In genomic region chr2:116045048-116045447, GRCm38 (mm10) we compare ENCODE assay signal across 15 mouse cellular contexts. TPM values are rescaled to one million over a fixed set of nuclear protein-coding genes. Genes with fewer than 3 reads are reported as not detected.
DNase-seq lines count a peak whose midpoint lies in the region; ATAC-seq lines count a peak whose summit lies in the region.
"Had no signal": no experiment of that assay in that cellular context is flagged by ENCODE, and none has a peak within 500 bp of the region (broad histone marks: within the 10 kb centered on the region; RNA-seq: fewer than 3 reads in every experiment).

No protein-coding gene starts in this region.

- H3K27me3 ChIP-seq in embryonic facial prominence, embryonic 14.5 days (replicated peaks; ENCODE audit: control insufficient read depth, insufficient read depth, low read length) = no peaks in the 10 kb centered on the region
- H3K27me3 ChIP-seq in embryonic facial prominence, embryonic 10.5 days (replicated peaks; ENCODE audit: low read depth, poor library complexity, severe bottlenecking) = no peaks in the 10 kb centered on the region
- no peaks in the 10 kb centered on the region for H3K27me3 ChIP-seq in kidney, embryonic 16.5 days (ENCODE audit: insufficient read depth, low read length)
- no peaks in the 10 kb centered on the region for H3K27me3 ChIP-seq in intestine, embryonic 16.5 days (replicated peaks; ENCODE audit: control insufficient read depth, insufficient read depth, low read length)
- H3K27me3 ChIP-seq: heart, embryonic 15.5 days; midbrain, embryonic 12.5 days had no signal

- H3K36me3 ChIP-seq in embryonic facial prominence, embryonic 14.5 days (ENCODE audit: control insufficient read depth, insufficient read depth, low read length) = peaks cover 9% of the 10 kb centered on the region
- peaks cover 77% of the 10 kb centered on the region for H3K36me3 ChIP-seq in embryonic facial prominence, embryonic 10.5 days (replicated peaks)
- peaks cover 22% of the 10 kb centered on the region for H3K36me3 ChIP-seq in kidney, embryonic 16.5 days (ENCODE audit: insufficient read depth, low read length)
- H3K36me3 ChIP-seq in intestine, embryonic 16.5 days (ENCODE audit: control insufficient read depth, insufficient read depth, low read length) = no peaks in the 10 kb centered on the region
- H3K36me3 ChIP-seq: G1E had no signal

- ATAC-seq in embryonic facial prominence, embryonic 14.5 days (ENCODE audit: low read depth) = peak; percentile 26; the same call in 1 of the 2 replicates
- no peak for ATAC-seq in kidney, embryonic 16.5 days (ENCODE audit: low FRiP score, low TSS enrichment)
- ATAC-seq in intestine, embryonic 16.5 days = peak; percentile 63
- ATAC-seq: activated CD4-positive, CD25-positive, alpha-beta regulatory T cell, adult 4 months had no signal

- WGBS in embryonic facial prominence, embryonic 14.5 days = 37% methylated on average over 7 of the region's 7 CpGs
- WGBS in embryonic facial prominence, embryonic 10.5 days = 79% methylated on average over 7 of the region's 7 CpGs
- 45% methylated on average over 7 of the region's 7 CpGs for WGBS in kidney, embryonic 16.5 days
- 29% methylated on average over 7 of the region's 7 CpGs for WGBS in intestine, embryonic 16.5 days

- no peak overlapping the region for H3K27ac ChIP-seq in embryonic facial prominence, embryonic 14.5 days (replicated peaks; ENCODE audit: low read depth, low read length)
- no peak overlapping the region for H3K27ac ChIP-seq in embryonic facial prominence, embryonic 10.5 days (replicated peaks)
- H3K27ac ChIP-seq in kidney, embryonic 16.5 days (ENCODE audit: low read length) = peak overlapping the region; percentile 60; the same call in 1 of the 2 replicates
- H3K27ac ChIP-seq in intestine, embryonic 16.5 days (ENCODE audit: low read length) = no peak overlapping the region; the same call in 1 of the 2 replicates
- H3K27ac ChIP-seq: gastrocnemius, adult 2 months; midbrain, embryonic 12.5 days had no signal

- H3K9me3 ChIP-seq in embryonic facial prominence, embryonic 14.5 days (ENCODE audit: control insufficient read depth, low read length) = no peaks in the 10 kb centered on the region
- no peaks in the 10 kb centered on the region for H3K9me3 ChIP-seq in embryonic facial prominence, embryonic 10.5 days
- H3K9me3 ChIP-seq in kidney, embryonic 16.5 days (ENCODE audit: low read length) = no peaks in the 10 kb centered on the region
- no peaks in the 10 kb centered on the region for H3K9me3 ChIP-seq in intestine, embryonic 16.5 days (ENCODE audit: control insufficient read depth, low read length)
- H3K9me3 ChIP-seq: heart, embryonic 15.5 days; midbrain, embryonic 12.5 days had no signal

- H3K4me1 ChIP-seq in embryonic facial prominence, embryonic 14.5 days (ENCODE audit: control insufficient read depth, insufficient read depth, low read length) = peaks cover 9% of the 10 kb centered on the region; the same call in 1 of the 2 replicates
- H3K4me1 ChIP-seq in embryonic facial prominence, embryonic 10.5 days = peaks cover 29% of the 10 kb centered on the region
- peaks cover 25% of the 10 kb centered on the region for H3K4me1 ChIP-seq in kidney, embryonic 16.5 days (ENCODE audit: insufficient read depth, low read length)
- H3K4me1 ChIP-seq in intestine, embryonic 16.5 days (ENCODE audit: control insufficient read depth, insufficient read depth, low read length) = 0 out of 2 replicates have a peak, but pooled peaks cover 2% of the 10 kb centered on the region

- DNase-seq in embryonic facial prominence, embryonic 14.5 days (ENCODE audit: low spot score) = no peak
- no peak for DNase-seq in embryonic facial prominence, embryonic 10.5 days (ENCODE audit: low spot score)
- no peak for DNase-seq in kidney, postnatal 4 days
- DNase-seq in adipocyte (ENCODE audit: low spot score) = peak; percentile 88
- DNase-seq in ovary, postnatal 14 days (ENCODE audit: low spot score) = no peak
- no peak for DNase-seq in right cerebral cortex, postnatal 36 days (ENCODE audit: low spot score in 2 of 2)
- DNase-seq: gastrocnemius, adult 2 months; kidney, adult 2 months; lung, adult 2 months had no signal

- H3K4me2 ChIP-seq in embryonic facial prominence, embryonic 14.5 days (ENCODE audit: low read depth, low read length) = no peak overlapping the region
- no peak overlapping the region for H3K4me2 ChIP-seq in kidney, embryonic 16.5 days (replicated peaks; ENCODE audit: low read depth, low read length)
- no peak overlapping the region for H3K4me2 ChIP-seq in intestine, embryonic 16.5 days (ENCODE audit: low read depth, low read length)
- H3K4me2 ChIP-seq: heart, embryonic 15.5 days; midbrain, embryonic 12.5 days had no signal

- no peak overlapping the region for H3K9ac ChIP-seq in embryonic facial prominence, embryonic 14.5 days (ENCODE audit: low read depth, low read length)
- 0 out of 2 replicates have a peak overlapping the region, but pooled peaks have one; percentile 10 for H3K9ac ChIP-seq in kidney, embryonic 16.5 days (replicated peaks; ENCODE audit: low read length)
- H3K9ac ChIP-seq in intestine, embryonic 16.5 days (ENCODE audit: low read depth, low read length) = no peak overlapping the region
- H3K9ac ChIP-seq: heart, embryonic 15.5 days; midbrain, embryonic 12.5 days had no signal

- H3K4me3 ChIP-seq in embryonic facial prominence, embryonic 14.5 days (ENCODE audit: low read depth, low read length) = no peak overlapping the region
- H3K4me3 ChIP-seq in embryonic facial prominence, embryonic 10.5 days = no peak overlapping the region
- no peak overlapping the region for H3K4me3 ChIP-seq in kidney, embryonic 16.5 days (ENCODE audit: low read length)
- no peak overlapping the region for H3K4me3 ChIP-seq in intestine, embryonic 16.5 days (ENCODE audit: low read length)
- H3K4me3 ChIP-seq: gastrocnemius, adult 2 months; heart, embryonic 15.5 days; midbrain, embryonic 12.5 days had no signal

RNA-seq across cellular contexts. Expression of gene Meis2, which starts 20.6 kb away (rescaled TPM):
- polyA plus RNA-seq in embryonic facial prominence, embryonic 14.5 days (2014; fragmentation: Nextera tagmentation; extraction: Ambion mirVana) = 30.4 and 40.4 TPM in 2 replicates
- 67.0 and 71.9 TPM in 2 replicates for polyA plus RNA-seq in embryonic facial prominence, embryonic 10.5 days (2016; fragmentation: Nextera tagmentation; extraction: Ambion mirVana)
- polyA plus RNA-seq in kidney, embryonic 16.5 days (2015; fragmentation: Nextera tagmentation; extraction: Ambion mirVana) = 72.6 and 90.3 TPM in 2 replicates
- polyA plus RNA-seq in intestine, embryonic 16.5 days (2015; fragmentation: Nextera tagmentation; extraction: Ambion mirVana) = 25.7 and 26.8 TPM in 2 replicates
